Mouse (Mus musculus) adrenal gland, postnatal 36 days (tissue): Measurements from ENCODE around the gene Kank4. TPM values are rescaled to one million over a fixed set of nuclear protein-coding genes. Genes with fewer than 3 reads are reported as not detected.
"Not testable (repeated sequence)": the region's sequence is repeated elsewhere in the genome, so short reads cannot be mapped to it uniquely, and the experiment has no call there.

Experiments
- DNase-seq, 2 experiments: peaks; one replicate each; pipeline ENCODE4 v3.0.0; 2021; ENCODE audit warnings: mixed read lengths in 1 of 2
- long read RNA-seq, 2 experiments: library from polyadenylated mRNA; stranded (forward); transcript quantifications; one replicate each; pipeline ENCODE4 v2.0.0; 2021; ENCODE audit warnings: borderline sequencing depth in 2 of 2
- total RNA-seq, 2 experiments: library from RNA; stranded (reverse); gene quantifications; 2 replicates each; pipeline ENCODE4 v1.2.3; 2021

Gene Kank4
- total RNA-seq = 1 to 10 TPM; 2.4 to 3.3 TPM
- long read RNA-seq, experiment 1, partial matches to known transcripts = 1 of 1 reads
- long read RNA-seq, experiment 1, other reads (novel, unspliced or antisense) = 0 of 1 reads
- long read RNA-seq, experiment 2 = 0 reads

DNA sequence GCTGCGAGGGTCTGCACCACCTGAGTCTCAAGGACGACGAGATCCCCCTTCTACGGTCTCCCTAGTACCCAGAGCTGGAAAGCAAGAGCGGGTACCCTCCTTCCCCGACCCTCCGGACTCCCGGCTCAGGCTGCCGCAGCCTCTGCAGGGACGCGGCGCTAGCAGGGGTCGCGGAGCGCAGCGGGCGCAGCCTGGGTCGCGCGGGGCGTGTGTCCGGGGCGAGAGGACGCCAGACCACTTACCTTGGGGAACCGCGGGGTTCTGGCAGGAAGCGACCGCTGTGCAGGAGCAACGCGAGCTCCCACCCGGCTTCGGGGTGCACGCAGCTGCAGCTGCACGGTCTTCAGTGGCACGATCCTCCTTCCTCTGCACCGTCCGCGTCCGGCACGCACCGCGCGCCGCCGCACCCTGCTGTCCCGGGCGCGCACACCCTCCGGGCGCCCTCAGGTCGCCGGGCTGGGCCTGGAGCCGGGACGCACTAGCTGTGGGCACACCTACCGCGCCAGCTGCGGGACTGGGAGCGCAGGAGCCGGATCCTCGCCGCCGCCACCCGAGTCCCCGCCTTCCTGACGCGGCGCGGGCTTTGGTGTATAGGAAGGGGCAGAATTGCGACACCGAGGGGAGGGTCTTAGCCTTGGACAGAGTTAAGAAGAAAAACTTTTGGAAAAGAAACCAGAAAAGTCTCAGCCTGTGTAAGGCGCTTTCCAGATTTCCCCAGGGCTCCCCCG, at the start of gene Kank4:
Gene Kank4, minus strand, starts transcription at position 354 of the 728 bp plus-strand sequence.
- peak; percentile 50 to 67 for DNase-seq

DNA sequence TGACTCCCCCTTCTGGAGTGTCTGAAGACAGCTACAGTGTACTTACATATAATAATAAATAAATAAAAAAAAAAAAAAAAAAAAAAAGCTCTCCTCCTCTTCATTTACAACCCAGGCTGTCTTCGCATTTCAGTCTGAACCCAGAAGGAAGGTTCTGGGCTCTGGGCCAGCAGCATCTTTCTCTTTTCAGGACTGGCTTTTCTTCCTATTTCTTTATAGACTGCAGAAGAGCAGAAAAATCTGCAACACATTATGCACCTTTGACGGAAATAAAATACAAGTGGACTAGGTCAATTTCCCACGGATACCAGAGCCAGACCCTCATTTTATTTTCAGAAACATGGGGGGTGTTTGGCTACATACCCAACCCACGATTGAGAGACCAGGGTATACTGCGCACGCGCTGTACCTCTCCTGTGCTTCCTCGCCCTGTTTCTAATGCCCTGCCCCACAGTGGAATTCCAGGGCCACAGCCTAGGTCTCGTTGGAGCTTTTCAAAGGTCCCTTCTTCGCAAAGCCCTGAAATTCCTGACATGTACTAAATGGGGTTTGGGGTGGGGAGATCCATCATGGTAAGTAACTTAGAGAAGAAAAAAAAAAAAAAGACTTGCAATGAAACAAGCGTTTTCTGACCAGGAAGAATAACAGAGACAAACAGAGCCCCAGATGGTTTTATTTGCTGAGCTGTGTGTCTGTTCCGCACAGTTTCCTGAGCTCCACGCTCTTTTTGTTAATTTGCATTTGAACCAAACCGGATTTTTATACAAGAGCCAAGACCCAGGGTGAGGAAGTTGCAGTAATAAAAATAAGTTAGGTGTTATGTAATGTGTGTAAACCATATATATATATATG, 48.3 kb upstream of the Kank4 start:
- DNase-seq = no peak

DNA sequence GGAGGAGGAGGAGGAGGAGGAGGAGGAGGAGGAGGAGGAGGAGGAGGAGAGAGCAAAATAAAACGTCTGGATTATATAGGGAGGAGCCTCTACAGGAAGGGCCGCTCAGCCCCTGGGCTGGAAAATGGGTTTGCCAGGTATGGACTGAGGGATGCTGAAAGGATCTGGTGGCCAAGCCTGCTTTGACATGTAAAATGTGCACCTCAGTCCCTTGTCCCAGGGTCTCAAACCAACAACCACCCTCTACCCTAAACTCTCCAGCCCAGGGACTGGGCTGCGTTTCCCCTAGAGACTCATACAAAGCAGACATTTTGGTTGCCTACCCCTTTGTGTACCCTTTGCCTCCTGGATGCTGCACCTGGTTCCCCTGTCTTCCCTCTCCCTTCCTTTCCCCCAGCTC, 47.2 kb upstream of the Kank4 start:
- no peak for DNase-seq

DNA sequence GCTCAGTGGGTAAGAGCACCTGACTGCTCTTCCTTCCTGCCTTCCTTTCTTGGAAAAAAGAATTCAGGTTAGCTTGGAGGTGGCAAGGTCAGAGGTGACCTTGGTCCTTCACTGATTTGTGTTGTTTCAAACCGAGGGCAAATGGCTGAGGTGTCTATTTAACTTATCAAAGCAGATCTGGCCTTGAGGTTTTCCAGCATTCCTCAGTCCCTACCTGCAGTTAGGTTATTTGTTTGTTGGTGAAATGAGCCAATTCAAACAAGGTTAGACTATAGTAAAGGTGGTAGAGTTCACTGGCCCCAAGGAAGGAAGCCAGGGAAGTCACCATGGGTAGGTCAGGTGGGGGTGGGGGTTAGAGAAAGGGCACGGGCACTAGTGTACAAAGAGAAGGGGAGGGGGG, 46.8 kb upstream of the Kank4 start:
- DNase-seq = no peak

DNA sequence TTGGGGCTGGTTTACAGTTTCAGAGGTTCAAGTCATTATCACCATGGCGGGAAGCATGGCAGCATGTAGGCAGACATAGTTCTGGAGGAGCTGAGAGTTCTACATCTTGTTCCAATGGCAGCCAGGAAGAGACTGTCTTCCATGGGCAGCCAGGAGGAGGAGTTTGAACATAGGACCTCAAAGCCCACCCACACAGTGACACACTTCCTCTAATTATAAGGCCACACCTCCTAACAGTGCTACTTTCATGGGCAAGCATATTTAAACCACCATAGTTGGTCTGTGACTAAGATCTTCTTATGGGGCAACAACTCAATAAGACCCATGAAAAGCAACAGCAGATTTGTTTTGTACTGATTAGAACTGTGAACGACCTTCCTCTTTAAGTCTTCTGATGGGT, 46.1 kb upstream of the Kank4 start:
- DNase-seq = no peak

DNA sequence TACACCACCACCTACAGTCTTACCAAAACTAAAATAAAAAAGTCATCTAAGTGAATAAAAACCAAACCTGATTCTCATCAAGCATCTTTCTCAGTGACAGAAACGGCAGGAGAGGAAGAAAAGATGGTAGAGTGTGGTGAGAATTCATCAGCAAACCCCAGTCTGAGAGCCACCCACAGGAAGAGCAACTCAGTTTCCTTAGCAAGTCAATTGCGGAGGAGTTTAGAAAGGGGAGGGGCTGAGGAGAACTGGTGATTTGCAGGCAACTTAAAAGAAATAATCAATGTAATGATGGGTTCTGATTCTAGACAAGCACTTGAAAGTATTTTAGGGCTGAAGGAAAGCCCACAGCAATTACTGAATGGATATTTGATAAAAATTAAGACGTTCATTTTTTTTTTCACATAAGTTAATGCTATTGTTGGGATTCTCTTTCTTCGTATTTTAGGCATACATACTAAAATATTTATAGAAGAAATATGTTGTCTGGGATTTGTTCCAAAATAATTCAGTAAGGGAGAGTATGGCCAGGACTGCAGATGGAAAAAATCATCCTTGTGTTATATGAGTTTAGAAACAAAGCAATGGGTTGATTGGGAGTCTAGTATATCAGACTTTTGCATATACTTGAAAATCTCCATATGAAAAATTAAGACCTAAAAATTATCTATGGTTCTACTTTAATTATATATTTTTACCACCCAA, 41.0 kb upstream of the Kank4 start:
- no peak for DNase-seq

DNA sequence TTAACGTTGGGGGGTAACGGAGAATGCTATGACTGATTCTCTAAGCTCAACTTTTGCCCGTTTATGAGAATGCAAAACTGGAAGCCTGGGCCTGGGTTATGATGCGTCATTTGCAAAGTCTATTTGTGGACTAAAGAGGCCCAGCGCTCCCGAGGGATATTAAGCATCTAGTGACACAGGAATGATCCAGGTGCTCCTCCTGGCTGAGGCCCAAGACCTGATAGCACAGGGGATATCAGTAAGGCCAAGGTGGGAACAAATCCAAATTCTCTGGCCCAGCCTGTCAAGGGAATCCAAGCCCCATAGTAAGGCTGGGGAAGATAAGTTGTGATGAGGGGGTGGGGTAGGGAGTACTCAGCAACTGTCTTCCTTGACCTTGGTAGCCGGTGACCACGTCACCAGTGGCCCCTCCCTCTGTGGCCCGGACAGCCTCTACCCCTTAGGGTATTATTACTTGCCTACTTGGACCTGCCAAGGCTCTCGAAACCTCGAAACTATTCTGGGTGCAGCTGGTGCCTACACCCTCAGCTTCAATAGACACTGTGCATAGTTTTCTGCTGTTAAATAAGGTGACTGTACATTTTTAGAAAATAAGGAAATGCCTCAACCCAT, 39.8 kb upstream of the Kank4 start:
- DNase-seq = peak in 1 of 2 experiments; percentile 3

DNA sequence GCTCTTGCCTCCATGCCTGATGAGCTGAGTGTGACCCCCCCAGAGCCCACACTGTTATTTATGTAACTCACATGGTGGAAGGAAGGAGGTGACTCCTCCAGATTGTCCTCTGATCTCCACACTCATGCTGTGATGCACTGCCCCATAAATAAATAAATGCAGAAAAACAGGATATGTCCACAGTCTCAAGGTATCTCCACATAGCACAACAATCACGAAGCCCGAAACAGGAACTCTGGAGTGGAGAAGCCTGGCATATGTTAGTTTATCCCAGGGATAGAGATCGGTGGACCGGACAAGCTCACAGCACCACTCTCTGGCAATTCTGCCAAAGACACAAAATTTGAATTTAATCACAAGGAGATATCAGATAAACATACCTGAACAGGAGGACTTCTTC, 36.6 kb upstream of the Kank4 start:
- no peak for DNase-seq

DNA sequence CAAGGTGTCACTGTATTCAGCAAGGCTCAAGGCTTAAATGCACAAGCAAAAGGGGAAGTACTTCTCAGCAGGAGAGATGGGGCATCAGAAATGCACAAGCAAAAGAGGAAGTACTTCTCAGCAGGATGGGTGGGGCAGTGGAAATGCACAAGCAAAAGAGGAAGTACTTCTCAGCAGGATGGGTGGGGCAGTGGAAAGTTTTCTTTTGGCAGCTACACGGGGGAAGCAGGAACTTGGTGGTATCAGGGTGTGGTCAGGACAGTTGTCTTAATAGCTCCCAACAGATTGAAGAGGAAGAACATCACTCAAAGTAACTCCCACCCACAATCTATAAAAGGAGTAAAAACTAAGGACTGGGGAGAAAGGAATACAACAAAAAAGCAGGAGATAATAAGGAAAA, 33.1 kb upstream of the Kank4 start:
- not testable (repeated sequence) for DNase-seq

DNA sequence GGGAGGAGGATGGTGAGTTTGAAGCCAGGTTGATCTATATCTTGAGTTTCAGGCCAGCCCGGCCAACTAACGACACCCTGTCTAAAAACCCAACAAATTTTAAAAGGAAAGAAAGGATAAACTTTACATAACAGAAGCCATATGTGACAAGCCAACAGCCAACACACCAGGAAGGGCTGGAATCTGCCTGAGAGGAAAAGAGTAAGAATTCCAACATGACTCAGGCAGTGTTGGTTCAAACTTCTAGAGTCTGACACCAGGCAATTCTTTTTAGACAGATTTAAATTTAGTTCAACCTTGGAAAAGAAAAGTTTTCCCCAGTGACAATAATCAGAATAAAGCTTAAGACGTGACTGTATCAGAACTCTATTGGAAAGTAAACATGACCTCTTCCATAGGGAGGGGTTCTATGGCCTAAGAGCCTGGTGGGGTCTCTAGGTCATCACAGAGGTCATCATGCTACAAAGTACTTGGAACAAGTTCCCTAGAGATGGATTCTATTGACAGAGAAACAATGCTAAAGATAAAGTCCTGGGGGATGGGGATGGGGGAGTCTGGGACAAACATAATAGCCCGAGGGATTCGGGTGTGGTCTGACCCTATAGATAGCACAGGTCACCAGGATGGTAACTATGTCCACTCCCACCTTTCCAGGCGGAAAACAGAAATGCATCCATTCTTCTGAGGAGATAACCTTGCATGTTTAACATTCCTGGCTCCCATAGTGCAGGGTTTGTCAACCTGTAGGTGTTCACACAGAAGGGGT, 30.0 kb upstream of the Kank4 start:
- no peak for DNase-seq

DNA sequence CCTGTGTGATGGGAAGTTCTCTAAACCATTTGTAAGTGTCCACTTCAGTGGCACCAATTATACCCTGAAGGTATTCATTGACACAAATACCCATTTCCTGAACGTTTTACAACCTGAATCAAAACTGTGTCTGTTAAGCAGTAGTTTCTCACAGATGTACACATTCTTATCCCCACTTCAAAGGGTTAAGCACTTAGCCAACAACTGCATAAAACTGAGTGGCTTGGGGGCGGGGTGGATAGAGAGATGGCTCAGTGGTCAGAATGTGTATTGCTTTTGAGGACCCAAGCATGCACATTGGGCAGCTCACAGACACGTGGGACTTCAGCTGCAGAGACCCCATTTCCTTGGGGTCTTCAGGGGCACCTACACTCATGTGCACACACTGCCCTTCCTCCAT, 29.1 kb upstream of the Kank4 start:
- DNase-seq = no peak

DNA sequence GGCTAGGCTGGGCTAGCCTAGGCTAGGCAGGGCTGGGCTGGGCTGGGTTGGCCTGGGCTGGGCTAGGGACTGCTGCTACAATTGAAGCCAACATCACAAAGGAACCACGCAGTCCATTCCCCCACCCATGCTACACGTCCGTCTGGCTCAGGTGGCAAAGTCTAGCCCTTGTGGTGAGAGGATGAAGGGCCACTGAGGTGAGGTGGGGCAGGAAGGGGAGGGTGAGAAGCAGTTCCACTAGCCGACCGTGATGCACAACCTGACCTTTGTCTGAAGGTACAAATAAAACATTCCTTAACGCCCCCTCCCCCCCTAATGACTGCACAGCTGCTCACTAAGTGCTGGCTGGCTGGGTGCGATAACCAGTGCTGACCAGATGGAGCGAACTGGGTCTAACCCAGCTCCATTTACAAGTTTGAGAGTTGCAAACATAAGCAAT, 28.4 kb upstream of the Kank4 start:
- DNase-seq = no peak

DNA sequence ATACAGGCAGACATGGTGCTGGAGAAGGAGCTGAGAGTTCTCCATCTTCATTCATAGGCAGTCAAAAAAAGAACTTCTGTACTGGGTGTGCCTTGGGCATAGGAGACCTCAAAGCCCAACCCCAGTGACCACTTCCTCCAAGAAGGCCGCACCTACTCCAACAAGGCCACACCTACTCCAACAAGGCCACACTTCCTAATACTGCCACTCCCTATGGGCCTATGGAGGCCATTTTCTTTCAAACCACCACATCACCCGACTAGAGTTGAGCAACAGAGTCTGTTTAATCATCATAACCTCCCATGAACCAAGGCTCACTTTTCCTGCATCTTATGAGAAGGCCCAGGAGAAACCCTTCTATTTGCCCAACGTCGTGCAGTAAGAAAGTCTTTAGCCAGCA, 27.9 kb upstream of the Kank4 start:
- DNase-seq = no peak

DNA sequence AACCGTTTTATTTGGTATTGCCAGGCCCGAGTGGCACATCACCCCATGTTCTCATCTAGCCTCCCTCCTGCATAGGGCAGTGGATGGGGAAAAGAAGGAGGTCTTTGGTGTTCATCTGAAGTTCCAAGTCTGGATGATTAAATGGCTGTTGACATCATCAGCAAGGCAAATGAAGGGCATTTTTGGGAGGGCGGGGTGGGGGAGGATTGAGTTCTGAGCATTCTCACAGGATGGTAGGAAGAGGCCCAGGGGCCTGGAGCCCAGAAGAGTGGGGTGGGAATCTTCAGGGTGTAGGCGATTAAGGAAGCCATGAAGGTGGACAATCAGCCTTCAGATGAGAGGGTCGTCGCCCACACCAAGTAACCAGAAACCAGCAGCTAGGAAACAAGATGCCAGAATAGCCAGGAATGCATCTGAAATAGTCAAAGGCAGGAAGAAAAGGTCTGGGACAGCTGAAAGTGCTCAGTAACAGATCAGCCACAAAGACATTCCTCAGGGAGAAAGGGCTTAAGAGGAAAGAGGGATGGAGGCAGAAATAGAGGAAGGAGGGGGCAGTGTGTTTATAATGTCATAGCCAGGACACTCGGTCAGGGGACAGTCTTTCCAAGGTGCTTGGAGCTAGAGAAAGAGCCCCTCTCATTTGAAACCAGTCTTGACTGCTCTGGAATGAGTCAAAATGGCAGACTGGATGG, 26.7 kb upstream of the Kank4 start:
- DNase-seq = no peak

DNA sequence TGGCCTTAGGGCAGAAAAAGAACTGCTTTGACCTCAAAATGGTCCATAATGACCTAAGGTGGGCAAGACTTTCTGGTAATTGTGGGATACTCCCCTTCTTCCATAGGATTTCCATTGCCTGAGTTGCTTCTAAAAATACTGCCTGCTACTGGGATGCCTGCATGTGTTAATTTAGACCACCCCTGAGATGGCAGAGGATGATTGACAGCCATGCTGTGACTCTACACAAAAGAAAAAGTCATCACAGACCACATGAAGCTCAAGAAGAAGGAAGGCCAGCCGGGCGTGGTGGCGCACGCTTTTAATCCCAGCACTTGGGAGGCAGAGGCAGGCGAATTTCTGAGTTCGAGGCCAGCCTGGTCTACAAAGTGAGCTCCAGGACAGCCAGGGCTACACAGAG, 23.9 kb upstream of the Kank4 start:
- DNase-seq = not testable (repeated sequence)

DNA sequence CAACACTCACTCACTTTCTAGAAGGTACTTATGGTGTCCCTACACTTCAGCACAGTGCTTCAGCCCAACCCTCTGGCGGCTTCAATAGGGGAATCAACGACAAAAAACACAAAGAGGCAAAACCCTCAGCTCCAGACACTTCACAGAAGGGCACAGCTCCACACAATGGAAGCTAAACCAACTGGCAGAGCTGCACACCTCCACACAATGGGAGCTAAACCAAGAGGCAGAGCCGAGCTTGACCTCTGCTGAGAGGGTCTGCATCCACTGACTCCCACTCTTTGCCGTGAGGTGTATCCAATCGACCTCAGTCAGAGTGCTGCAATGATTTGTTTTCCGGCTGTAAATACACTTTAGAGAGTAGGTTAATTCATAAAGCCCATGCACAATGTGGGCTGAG, 23.2 kb upstream of the Kank4 start:
- DNase-seq = no peak

DNA sequence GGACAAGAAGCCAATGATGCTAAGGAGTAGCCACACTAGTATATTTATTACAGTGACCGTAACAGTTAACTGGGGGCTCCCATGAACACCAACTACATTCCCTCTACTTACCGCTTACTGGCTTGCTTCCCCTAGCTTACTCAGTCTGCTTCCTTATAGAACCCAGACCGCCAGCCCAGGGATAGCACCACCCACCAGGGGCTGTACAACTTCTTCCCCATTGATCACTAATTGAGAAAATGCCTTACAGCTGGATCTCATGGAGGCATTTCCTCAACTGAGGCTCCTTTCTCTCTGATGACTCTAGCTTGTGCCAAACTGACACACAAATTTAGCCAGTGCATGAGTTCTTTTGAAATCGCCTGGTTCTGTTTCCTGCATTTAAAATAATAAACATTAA, 21.6 kb upstream of the Kank4 start:
- DNase-seq = no peak

DNA sequence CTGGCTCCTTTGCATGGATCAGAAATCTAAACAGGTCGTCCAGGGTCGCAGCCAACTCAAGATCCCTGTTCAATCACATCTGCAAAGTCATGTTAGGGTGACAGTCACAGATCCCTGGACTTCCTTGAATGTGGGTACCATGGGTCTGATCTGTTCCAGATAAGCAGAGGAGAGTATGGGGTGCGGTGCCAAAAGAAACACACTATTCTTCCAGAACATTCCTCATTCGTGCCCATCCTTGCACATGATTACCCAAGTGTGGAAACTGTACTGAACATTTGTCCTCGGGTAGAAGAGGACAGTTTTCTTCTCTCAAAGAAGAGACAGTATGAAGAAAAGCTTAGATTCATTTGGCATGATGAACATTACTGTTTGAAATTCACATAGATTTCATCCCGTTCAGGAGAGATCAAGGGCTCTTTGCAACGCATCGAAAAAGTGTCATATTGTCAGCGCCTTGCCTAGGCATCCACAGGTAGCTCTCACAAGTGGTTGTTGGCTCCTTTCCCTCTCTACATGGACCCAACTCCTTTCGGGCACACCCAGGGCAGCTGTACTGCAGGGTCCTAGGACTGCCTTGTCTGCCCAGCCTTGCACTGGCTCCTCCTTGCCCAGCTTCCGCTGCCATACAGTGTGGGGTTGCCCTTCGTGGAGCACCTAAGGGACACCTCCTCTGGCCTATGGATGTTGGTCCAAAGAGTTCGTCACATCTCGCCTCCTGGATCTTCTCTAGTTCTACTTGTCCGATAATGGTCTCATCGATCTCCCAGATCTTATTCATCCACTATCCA, 20.6 kb upstream of the Kank4 start:
- no peak for DNase-seq

DNA sequence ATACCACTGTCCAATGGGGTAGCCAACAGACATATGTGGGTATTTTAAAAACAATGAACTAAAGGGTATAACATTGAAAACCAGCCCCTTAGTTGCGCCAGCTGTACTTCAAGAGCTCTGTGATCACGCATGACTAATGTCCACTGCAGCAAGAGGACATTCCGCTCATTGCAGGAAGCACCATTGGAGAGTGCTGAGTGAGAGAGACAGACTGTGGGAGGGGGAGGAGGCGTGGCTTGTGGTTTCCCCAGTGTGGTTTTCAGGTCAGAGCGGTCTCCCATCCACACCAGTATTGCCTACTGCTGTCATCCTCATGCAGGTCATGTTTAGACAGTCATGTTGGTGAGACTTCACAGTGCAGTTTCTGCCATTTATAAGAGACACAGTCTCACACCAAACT, 19.2 kb upstream of the Kank4 start:
- peak; percentile 40 to 62 for DNase-seq

DNA sequence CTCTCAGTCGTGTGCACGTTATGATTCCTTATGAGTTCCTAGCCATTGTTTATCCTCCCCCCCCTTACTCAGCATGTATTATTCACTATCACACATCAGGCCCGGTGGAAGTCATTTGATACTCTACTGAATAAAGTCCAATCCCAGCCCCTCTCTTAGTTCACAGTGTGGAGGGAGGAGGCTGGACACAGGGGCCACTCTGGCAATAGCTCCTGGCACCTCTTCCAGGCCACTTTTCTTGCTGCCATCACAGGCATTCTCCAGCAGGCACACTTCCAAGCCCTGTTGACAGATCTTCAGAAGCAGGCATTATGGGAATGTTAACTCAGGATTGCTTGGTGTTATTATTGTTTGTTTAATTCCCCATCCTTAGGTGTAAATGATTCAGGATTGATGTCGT, 17.4 kb upstream of the Kank4 start:
- no peak for DNase-seq
